Mouse (Mus musculus): ENCODE measurements at regions not wholly inside any gene's neighbourhood (a gene's known extent, or its start where the extent isn't known, plus 50 kb on each side); places are given as distances from the start of the nearest gene placed in this dataset.

GRCm38 (mm10) chr4:142772751-142773455 lies 439.9 kb downstream of the Prdm2 start:
- Histone ChIP-seq H3K27me3 (ENCODE audit: control insufficient read depth, insufficient read depth, low read length) (no peaks in the 10 kb centered on the region), H3K4me2 (ENCODE audit: low read depth) (no peak overlapping the region), H3K36me3 (replicated peaks; ENCODE audit: control insufficient read depth, insufficient read depth, low read depth) (no peaks in the 10 kb centered on the region), H3K9me3 (ENCODE audit: control insufficient read depth, low read length) (no peaks in the 10 kb centered on the region), H3K4me1 (replicated peaks; ENCODE audit: control insufficient read depth in 2 of 2, insufficient read depth in 2 of 2, low read length in 1 of 2) (no peaks in the 10 kb centered on the region), H3K9ac (replicated peaks) (no peak overlapping the region), H3K4me3 (ENCODE audit: insufficient read depth in 1 of 2, low read depth in 2 of 2, low read length in 2 of 2) (no peak overlapping the region), H3K27ac (no peak overlapping the region)
- 12% methylated on average over 16 of the region's 16 CpGs for WGBS (ENCODE audit: insufficient replicate concordance)
- DNase-seq (ENCODE audit: low read depth in 3 of 3, low spot score in 3 of 3): no peak
- no peak for TF ChIP-seq EP300 (IDR thresholded peaks at IDR 0.05; ENCODE audit: low read depth)
- TF ChIP-seq CTCF (IDR thresholded peaks at IDR 0.05; ENCODE audit: low read depth): no peak
- no peak for ATAC-seq (ENCODE audit: insufficient read depth)

- no peak overlapping the region for H3K27ac ChIP-seq
- H3K4me3 ChIP-seq (ENCODE audit: insufficient read depth in 1 of 2, low read depth in 2 of 2, low read length in 2 of 2): no peak overlapping the region
- H3K27me3 ChIP-seq (ENCODE audit: control insufficient read depth, insufficient read depth, low read length): no peaks in the 10 kb centered on the region
- no peaks in the 10 kb centered on the region for H3K9me3 ChIP-seq (ENCODE audit: control insufficient read depth, low read length)
- ATAC-seq (ENCODE audit: insufficient read depth) (no peak), DNase-seq (ENCODE audit: low read depth in 3 of 3, low spot score in 3 of 3) (no peak)
- H3K4me2 ChIP-seq (ENCODE audit: low read depth): no peak overlapping the region
- TF ChIP-seq EP300 (IDR thresholded peaks at IDR 0.05; ENCODE audit: low read depth) (no peak), CTCF (IDR thresholded peaks at IDR 0.05; ENCODE audit: low read depth) (no peak)
- H3K4me1 ChIP-seq (replicated peaks; ENCODE audit: control insufficient read depth in 2 of 2, insufficient read depth in 2 of 2, low read length in 1 of 2): no peaks in the 10 kb centered on the region
- no peaks in the 10 kb centered on the region for H3K36me3 ChIP-seq (replicated peaks; ENCODE audit: control insufficient read depth, insufficient read depth, low read depth)
- 23% methylated on average over 6 of the region's 6 CpGs for WGBS (ENCODE audit: insufficient replicate concordance)
- no peak overlapping the region for H3K9ac ChIP-seq (replicated peaks)
Observed at GRCm38 (mm10) chr4:142771520-142772150, 441.2 kb downstream of the Prdm2 start.

GRCm38 (mm10) chr4:142770177-142770576 lies 442.6 kb downstream of the Prdm2 start:
- ATAC-seq (ENCODE audit: insufficient read depth) (no peak), DNase-seq (ENCODE audit: low read depth in 3 of 3, low spot score in 3 of 3) (no peak)
- TF ChIP-seq EP300 (IDR thresholded peaks at IDR 0.05; ENCODE audit: low read depth): no peak
- Histone ChIP-seq H3K4me1 (replicated peaks; ENCODE audit: control insufficient read depth in 2 of 2, insufficient read depth in 2 of 2, low read length in 1 of 2) (no peaks in the 10 kb centered on the region), H3K27me3 (ENCODE audit: control insufficient read depth, insufficient read depth, low read length) (no peaks in the 10 kb centered on the region), H3K4me3 (ENCODE audit: insufficient read depth in 1 of 2, low read depth in 2 of 2, low read length in 2 of 2) (no peak overlapping the region), H3K9me3 (ENCODE audit: control insufficient read depth, low read length) (no peaks in the 10 kb centered on the region), H3K9ac (replicated peaks) (no peak overlapping the region), H3K4me2 (ENCODE audit: low read depth) (no peak overlapping the region), H3K27ac (no peak overlapping the region), H3K36me3 (replicated peaks; ENCODE audit: control insufficient read depth, insufficient read depth, low read depth) (no peaks in the 10 kb centered on the region)
- 40% methylated on average over 8 of the region's 8 CpGs for WGBS (ENCODE audit: insufficient replicate concordance)

GRCm38 (mm10) chr4:142767665-142768064 lies 445.1 kb downstream of the Prdm2 start:
- Histone ChIP-seq H3K9ac (replicated peaks) (no peak overlapping the region), H3K27ac (no peak overlapping the region), H3K4me3 (ENCODE audit: insufficient read depth in 1 of 2, low read depth in 2 of 2, low read length in 2 of 2) (no peak overlapping the region), H3K4me1 (replicated peaks; ENCODE audit: control insufficient read depth in 2 of 2, insufficient read depth in 2 of 2, low read length in 1 of 2) (no peaks in the 10 kb centered on the region), H3K27me3 (ENCODE audit: control insufficient read depth, insufficient read depth, low read length) (no peaks in the 10 kb centered on the region), H3K36me3 (replicated peaks; ENCODE audit: control insufficient read depth, insufficient read depth, low read depth) (no peaks in the 10 kb centered on the region), H3K9me3 (ENCODE audit: control insufficient read depth, low read length) (no peaks in the 10 kb centered on the region), H3K4me2 (ENCODE audit: low read depth) (no peak overlapping the region)
- DNase-seq (ENCODE audit: low read depth in 3 of 3, low spot score in 3 of 3) (no peak), ATAC-seq (ENCODE audit: insufficient read depth) (no peak)
- TF ChIP-seq EP300 (IDR thresholded peaks at IDR 0.05; ENCODE audit: low read depth) (no peak), CTCF (IDR thresholded peaks at IDR 0.05; ENCODE audit: low read depth) (no peak)
- WGBS (ENCODE audit: insufficient replicate concordance): 35% methylated on average over 4 of the region's 4 CpGs

- Histone ChIP-seq H3K4me1 (replicated peaks; ENCODE audit: control insufficient read depth in 2 of 2, insufficient read depth in 2 of 2, low read length in 1 of 2) (no peaks in the 10 kb centered on the region), H3K9ac (replicated peaks) (no peak overlapping the region), H3K27me3 (ENCODE audit: control insufficient read depth, insufficient read depth, low read length) (no peaks in the 10 kb centered on the region), H3K4me2 (ENCODE audit: low read depth) (no peak overlapping the region), H3K36me3 (replicated peaks; ENCODE audit: control insufficient read depth, insufficient read depth, low read depth) (no peaks in the 10 kb centered on the region), H3K9me3 (ENCODE audit: control insufficient read depth, low read length) (no peaks in the 10 kb centered on the region), H3K4me3 (ENCODE audit: insufficient read depth in 1 of 2, low read depth in 2 of 2, low read length in 2 of 2) (no peak overlapping the region), H3K27ac (no peak overlapping the region)
- DNase-seq (ENCODE audit: low read depth in 3 of 3, low spot score in 3 of 3): no peak
- 42% methylated on average over 8 of the region's 8 CpGs for WGBS (ENCODE audit: insufficient replicate concordance)
- ATAC-seq (ENCODE audit: insufficient read depth): no peak
- TF ChIP-seq EP300 (IDR thresholded peaks at IDR 0.05; ENCODE audit: low read depth) (no peak), CTCF (IDR thresholded peaks at IDR 0.05; ENCODE audit: low read depth) (no peak)
Observed at GRCm38 (mm10) chr4:142761577-142761976, 451.2 kb downstream of the Prdm2 start.

Measured in liver, embryonic 14.5 days (tissue).